Mouse (Mus musculus): ENCODE measurements around the gene Zfp597. TPM values are rescaled to one million over a fixed set of nuclear protein-coding genes. Genes with fewer than 3 reads are reported as not detected.
A peak's percentile ranks its signal among the peaks of the same experiment; 100 is the strongest.
"Not testable (repeated sequence)": the region's sequence is repeated elsewhere in the genome, so short reads cannot be mapped to it uniquely, and the experiment has no call there.

The Zfp597 gene
- polyA plus RNA-seq, 1 experiment from 2014 or later, result 8.1 TPM

DNA sequence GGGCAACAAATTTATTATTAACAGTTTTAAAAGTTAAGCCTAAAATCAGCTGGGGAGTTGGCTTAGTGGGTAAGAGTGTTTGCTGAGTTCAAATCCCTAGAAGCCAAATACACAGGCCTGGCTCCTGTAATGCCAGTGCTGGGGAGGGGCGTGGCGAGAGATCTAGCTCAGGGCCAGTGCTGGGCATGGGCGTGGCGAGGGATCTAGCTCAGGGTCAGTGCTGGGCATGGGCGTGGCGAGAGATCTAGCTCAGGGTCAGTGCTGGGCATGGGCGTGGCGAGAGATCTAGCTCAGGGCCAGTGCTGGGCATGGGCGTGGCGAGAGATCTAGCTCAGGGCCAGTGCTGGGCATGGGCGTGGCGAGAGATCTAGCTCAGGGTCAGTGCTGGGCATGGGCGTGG is 33.1 kb downstream of the Zfp597 start:
- H3K27ac ChIP-seq (ENCODE audit: low read length); ATAC-seq (ENCODE audit: insufficient number of reproducible peaks, insufficient read depth, low FRiP score, low read depth): not testable (repeated sequence)
- 76% methylated on average over 13 of the region's 13 CpGs for WGBS

DNA sequence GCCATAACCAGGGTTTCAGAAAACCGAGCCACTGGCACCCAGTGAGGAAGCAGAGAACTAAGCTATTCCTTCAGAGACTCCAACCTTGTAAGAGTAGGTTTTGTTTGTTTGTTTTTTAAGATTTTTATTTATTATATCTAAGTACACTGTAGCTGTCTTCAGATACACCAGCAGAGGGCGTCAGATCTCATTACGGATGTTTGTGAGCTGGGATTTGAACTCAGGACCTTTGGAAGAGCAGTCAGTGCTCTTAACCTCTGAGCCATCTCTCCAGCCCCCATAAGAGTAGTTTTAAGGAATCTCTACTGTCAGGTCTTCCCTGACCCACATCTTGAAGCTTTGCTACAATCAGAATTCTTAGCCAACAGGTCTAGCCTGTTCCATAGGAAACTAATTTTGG is 35.9 kb downstream of the Zfp597 start:
- no peak overlapping the region for H3K9ac ChIP-seq (replicated peaks; ENCODE audit: low read depth, low read length)
- no peaks in the 10 kb centered on the region for H3K9me3 ChIP-seq (ENCODE audit: control insufficient read depth, low read depth, low read length)
- no peak overlapping the region for H3K4me3 ChIP-seq (ENCODE audit: low read depth, low read length)
- H3K36me3 ChIP-seq (ENCODE audit: control insufficient read depth, insufficient read depth, low read length), result no peaks in the 10 kb centered on the region
- no peaks in the 10 kb centered on the region for H3K27me3 ChIP-seq (ENCODE audit: control insufficient read depth, insufficient read depth, low read length)
- H3K4me2 ChIP-seq (replicated peaks; ENCODE audit: low read depth, low read length), result no peak overlapping the region
- no peaks in the 10 kb centered on the region for H3K4me1 ChIP-seq (ENCODE audit: control insufficient read depth, insufficient read depth, low read length)
- ATAC-seq (ENCODE audit: insufficient number of reproducible peaks, insufficient read depth, low FRiP score, low read depth), result no peak
- no peak overlapping the region for H3K27ac ChIP-seq (ENCODE audit: low read length)
- WGBS, result 70% methylated on average over 3 of the region's 3 CpGs

More for the DNA sequence above, 33.1 kb downstream of the Zfp597 start:
- not testable (repeated sequence) for H3K9me3 ChIP-seq (ENCODE audit: control insufficient read depth, low read depth, low read length); H3K36me3 ChIP-seq (ENCODE audit: control insufficient read depth, insufficient read depth, low read length); H3K4me1 ChIP-seq (ENCODE audit: control insufficient read depth, insufficient read depth, low read length); H3K4me2 ChIP-seq (replicated peaks; ENCODE audit: low read depth, low read length); H3K27me3 ChIP-seq (ENCODE audit: control insufficient read depth, insufficient read depth, low read length); H3K9ac ChIP-seq (replicated peaks; ENCODE audit: low read depth, low read length); H3K4me3 ChIP-seq (ENCODE audit: low read depth, low read length)

DNA sequence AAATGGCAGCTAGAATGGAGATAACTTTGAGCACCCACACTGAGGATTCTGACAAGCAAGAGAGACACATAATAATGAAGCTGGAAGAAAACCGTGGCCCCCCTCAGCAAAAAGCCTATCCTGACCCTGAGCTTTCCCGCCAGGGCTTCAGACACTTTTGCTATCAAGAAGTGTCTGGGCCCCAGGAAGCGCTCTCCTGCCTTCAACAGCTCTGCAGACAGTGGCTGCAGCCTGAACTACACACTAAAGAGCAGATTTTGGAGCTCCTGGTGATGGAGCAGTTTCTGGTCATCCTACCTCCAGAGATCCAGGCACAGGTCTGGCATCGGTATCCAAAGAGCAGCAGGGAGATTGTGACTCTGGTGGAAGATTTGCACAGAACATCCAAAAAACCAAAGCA is 36.5 kb downstream of the Zfp597 start:
- Histone ChIP-seq H3K9me3 (ENCODE audit: control insufficient read depth, low read depth, low read length) (no peaks in the 10 kb centered on the region), H3K4me1 (ENCODE audit: control insufficient read depth, insufficient read depth, low read length) (no peaks in the 10 kb centered on the region), H3K4me2 (replicated peaks; ENCODE audit: low read depth, low read length) (peak overlapping the region; percentile 75), H3K27ac (ENCODE audit: low read length) (no peak overlapping the region), H3K4me3 (ENCODE audit: low read depth, low read length) (peak overlapping the region; percentile 59), H3K27me3 (ENCODE audit: control insufficient read depth, insufficient read depth, low read length) (no peaks in the 10 kb centered on the region), H3K9ac (replicated peaks; ENCODE audit: low read depth, low read length) (0 out of 2 replicates have a peak overlapping the region, but pooled peaks have one; percentile 57), H3K36me3 (ENCODE audit: control insufficient read depth, insufficient read depth, low read length) (no peaks in the 10 kb centered on the region)
- 70% methylated on average over 4 of the region's 4 CpGs for WGBS
- no peak for ATAC-seq (ENCODE audit: insufficient number of reproducible peaks, insufficient read depth, low FRiP score, low read depth)

DNA sequence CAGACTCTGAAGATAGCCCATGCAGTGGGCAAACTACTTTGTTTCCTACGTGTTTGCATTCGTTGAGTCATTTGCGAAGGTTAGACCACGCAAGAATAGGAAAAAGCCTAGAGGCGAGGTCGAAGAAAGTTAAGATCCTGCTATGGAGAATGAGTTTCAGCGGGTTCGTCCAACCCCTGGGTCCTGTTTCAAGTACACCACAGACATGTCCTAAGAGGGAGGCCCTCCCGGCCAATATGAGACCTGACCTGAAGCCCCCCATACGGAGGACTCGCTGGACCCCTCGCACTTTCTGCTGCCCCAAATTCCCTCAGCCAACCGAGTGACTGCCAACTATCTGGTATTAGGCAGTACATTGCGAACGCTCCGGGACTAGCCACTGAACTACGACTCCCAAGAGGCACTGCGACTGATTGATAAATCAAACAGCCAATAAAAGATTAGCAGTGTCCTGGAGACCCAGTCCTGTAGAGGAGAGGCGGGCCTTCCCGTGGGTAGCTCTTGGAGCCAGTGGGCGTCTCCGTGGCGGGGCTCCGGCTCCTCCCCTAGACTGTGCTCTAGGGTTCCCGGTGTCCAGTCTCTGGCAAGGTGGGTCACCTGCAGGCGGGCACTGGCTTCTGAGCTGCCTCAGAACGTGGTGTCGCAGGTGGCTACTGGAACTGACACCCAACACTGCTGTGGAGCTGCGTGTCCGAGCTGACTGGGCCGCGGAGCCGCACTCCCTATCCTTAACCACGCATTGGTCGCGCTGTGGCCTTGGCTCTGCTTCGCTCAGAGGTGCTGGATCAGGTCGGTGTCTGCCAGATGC is 37.4 kb downstream of the Zfp597 start, which contains the start of gene Zfp174:
Gene Zfp174, plus strand, starts transcription at position 558 of the 808 bp plus-strand sequence.
- H3K4me3 ChIP-seq (ENCODE audit: low read depth, low read length), result peak within 1 kb of the TSS; percentile 59
- peak within 1 kb of the TSS; percentile 75 for H3K4me2 ChIP-seq (replicated peaks; ENCODE audit: low read depth, low read length)
- no peaks in the 10 kb centered on the region for H3K4me1 ChIP-seq (ENCODE audit: control insufficient read depth, insufficient read depth, low read length)
- no peaks in the 10 kb centered on the region for H3K27me3 ChIP-seq (ENCODE audit: control insufficient read depth, insufficient read depth, low read length)
- no peaks in the 10 kb centered on the region for H3K36me3 ChIP-seq (ENCODE audit: control insufficient read depth, insufficient read depth, low read length)
- peak within 1 kb of the TSS; percentile 57 for H3K9ac ChIP-seq (replicated peaks; ENCODE audit: low read depth, low read length)
- H3K9me3 ChIP-seq (ENCODE audit: control insufficient read depth, low read depth, low read length), result no peaks in the 10 kb centered on the region
- WGBS, result 3% methylated on average over 38 of the region's 38 CpGs
- peak; percentile 100 for ATAC-seq (ENCODE audit: insufficient number of reproducible peaks, insufficient read depth, low FRiP score, low read depth)
- H3K27ac ChIP-seq (ENCODE audit: low read length), result no peak within 1 kb of the TSS

DNA sequence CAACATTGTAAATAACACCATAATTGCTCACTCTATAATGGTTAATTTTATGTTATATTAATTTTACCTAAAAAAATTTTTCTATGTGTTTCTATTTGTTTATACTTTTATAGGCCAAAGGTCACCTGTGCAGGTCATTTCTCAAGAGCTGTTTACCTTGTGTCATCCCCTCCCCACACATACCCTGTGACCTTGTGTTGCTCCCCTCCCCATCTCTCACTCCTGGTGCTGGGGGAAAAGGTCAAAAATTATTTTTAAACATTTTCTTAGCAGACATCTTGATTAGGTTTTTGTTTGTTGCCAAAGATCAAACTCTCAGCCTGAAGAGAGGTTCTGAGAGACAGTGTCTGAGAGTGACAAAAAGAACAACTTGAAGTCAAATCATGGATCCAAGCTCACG is 40.6 kb downstream of the Zfp597 start:
- H3K9ac ChIP-seq (replicated peaks; ENCODE audit: low read depth, low read length), result no peak overlapping the region
- 54% methylated on average over 1 of the region's 1 CpGs for WGBS
- no peak overlapping the region for H3K4me3 ChIP-seq (ENCODE audit: low read depth, low read length)
- H3K27me3 ChIP-seq (ENCODE audit: control insufficient read depth, insufficient read depth, low read length), result no peaks in the 10 kb centered on the region
- H3K9me3 ChIP-seq (ENCODE audit: control insufficient read depth, low read depth, low read length), result no peaks in the 10 kb centered on the region
- no peaks in the 10 kb centered on the region for H3K36me3 ChIP-seq (ENCODE audit: control insufficient read depth, insufficient read depth, low read length)
- no peak for ATAC-seq (ENCODE audit: insufficient number of reproducible peaks, insufficient read depth, low FRiP score, low read depth)
- H3K4me1 ChIP-seq (ENCODE audit: control insufficient read depth, insufficient read depth, low read length), result no peaks in the 10 kb centered on the region
- H3K27ac ChIP-seq (ENCODE audit: low read length), result no peak overlapping the region
- no peak overlapping the region for H3K4me2 ChIP-seq (replicated peaks; ENCODE audit: low read depth, low read length)

DNA sequence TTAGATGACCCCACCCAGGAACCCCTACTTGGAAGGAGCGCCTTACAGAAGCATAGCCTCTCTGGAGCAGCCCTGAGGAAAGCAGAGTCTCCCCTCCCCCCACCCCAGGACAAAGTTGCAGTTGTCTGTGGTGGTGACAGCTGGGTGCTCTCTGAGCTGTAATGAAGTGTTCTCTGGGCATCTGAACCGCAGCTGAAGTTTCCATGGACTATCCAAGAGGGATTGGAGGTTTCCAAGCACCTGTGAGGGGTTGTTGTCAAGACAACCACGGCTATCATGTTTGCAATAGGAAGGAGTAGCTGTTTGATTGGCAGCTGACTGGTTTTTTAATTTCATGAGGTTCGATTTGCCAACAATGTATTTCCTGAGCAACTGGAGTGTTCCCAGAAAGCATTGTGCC is 41.4 kb downstream of the Zfp597 start:
- Histone ChIP-seq H3K9me3 (ENCODE audit: control insufficient read depth, low read depth, low read length) (no peaks in the 10 kb centered on the region), H3K36me3 (ENCODE audit: control insufficient read depth, insufficient read depth, low read length) (no peaks in the 10 kb centered on the region), H3K9ac (replicated peaks; ENCODE audit: low read depth, low read length) (no peak overlapping the region), H3K4me3 (ENCODE audit: low read depth, low read length) (no peak overlapping the region), H3K27me3 (ENCODE audit: control insufficient read depth, insufficient read depth, low read length) (no peaks in the 10 kb centered on the region), H3K27ac (ENCODE audit: low read length) (no peak overlapping the region), H3K4me2 (replicated peaks; ENCODE audit: low read depth, low read length) (no peak overlapping the region), H3K4me1 (ENCODE audit: control insufficient read depth, insufficient read depth, low read length) (no peaks in the 10 kb centered on the region)
- ATAC-seq (ENCODE audit: insufficient number of reproducible peaks, insufficient read depth, low FRiP score, low read depth), result no peak
- 33% methylated on average over 4 of the region's 4 CpGs for WGBS

DNA sequence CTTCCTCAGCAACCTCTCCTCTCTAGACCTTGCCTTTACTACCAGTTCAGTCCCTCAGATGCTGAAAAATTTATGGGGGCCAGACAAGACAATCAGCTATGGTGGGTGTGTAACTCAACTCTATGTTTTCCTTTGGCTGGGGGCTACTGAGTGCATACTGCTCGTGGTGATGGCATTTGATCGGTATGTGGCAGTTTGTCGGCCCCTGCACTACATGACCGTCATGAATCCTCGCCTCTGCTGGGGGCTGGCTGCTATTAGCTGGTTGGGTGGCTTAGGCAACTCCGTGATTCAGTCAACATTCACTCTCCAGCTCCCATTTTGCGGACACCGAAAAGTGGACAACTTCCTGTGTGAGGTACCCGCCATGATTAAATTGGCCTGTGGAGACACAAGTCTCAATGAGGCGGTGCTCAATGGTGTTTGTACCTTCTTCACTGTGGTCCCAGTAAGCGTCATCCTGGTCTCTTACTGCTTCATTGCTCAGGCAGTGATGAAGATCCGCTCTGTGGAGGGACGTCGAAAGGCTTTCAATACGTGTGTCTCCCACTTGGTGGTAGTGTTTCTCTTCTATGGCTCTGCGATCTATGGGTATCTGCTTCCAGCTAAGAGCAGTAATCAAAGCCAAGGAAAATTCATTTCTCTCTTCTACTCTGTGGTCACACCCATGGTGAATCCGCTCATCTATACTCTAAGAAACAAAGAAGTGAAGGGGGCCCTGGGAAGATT is 45.0 kb downstream of the Zfp597 start:
- Histone ChIP-seq H3K27me3 (ENCODE audit: control insufficient read depth, insufficient read depth, low read length) (no peaks in the 10 kb centered on the region), H3K9ac (replicated peaks; ENCODE audit: low read depth, low read length) (no peak overlapping the region), H3K4me1 (ENCODE audit: control insufficient read depth, insufficient read depth, low read length) (no peaks in the 10 kb centered on the region), H3K36me3 (ENCODE audit: control insufficient read depth, insufficient read depth, low read length) (no peaks in the 10 kb centered on the region), H3K27ac (ENCODE audit: low read length) (no peak overlapping the region), H3K4me3 (ENCODE audit: low read depth, low read length) (no peak overlapping the region), H3K9me3 (ENCODE audit: control insufficient read depth, low read depth, low read length) (no peaks in the 10 kb centered on the region), H3K4me2 (replicated peaks; ENCODE audit: low read depth, low read length) (no peak overlapping the region)
- WGBS, result 57% methylated on average over 17 of the region's 17 CpGs
- no peak for ATAC-seq (ENCODE audit: insufficient number of reproducible peaks, insufficient read depth, low FRiP score, low read depth)

DNA sequence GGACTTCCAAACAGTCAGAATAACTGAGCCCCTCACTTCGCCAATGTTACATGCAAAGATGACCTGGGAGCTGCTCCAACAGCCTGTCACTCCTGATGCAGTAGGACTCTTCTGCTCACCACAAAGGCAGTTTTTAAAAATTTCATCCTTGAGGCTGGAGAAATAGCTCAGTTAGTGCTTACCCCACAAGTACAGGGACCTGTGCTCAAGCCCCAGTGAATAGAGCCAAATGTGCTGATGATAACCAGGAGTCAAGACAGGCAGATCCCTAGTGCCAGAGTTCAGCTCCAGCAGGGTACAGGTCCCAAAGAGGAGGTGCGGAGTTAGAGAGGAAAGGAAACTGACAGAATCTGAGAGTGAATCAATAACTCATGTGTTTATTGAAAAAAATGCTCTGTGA is 48.9 kb downstream of the Zfp597 start:
- Histone ChIP-seq H3K4me1 (ENCODE audit: control insufficient read depth, insufficient read depth, low read length) (no peaks in the 10 kb centered on the region), H3K9ac (replicated peaks; ENCODE audit: low read depth, low read length) (no peak overlapping the region), H3K4me2 (replicated peaks; ENCODE audit: low read depth, low read length) (no peak overlapping the region), H3K36me3 (ENCODE audit: control insufficient read depth, insufficient read depth, low read length) (no peaks in the 10 kb centered on the region), H3K4me3 (ENCODE audit: low read depth, low read length) (no peak overlapping the region), H3K27me3 (ENCODE audit: control insufficient read depth, insufficient read depth, low read length) (no peaks in the 10 kb centered on the region), H3K27ac (ENCODE audit: low read length) (no peak overlapping the region), H3K9me3 (ENCODE audit: control insufficient read depth, low read depth, low read length) (no peaks in the 10 kb centered on the region)
- WGBS, result 72% methylated on average over 2 of the region's 2 CpGs
- ATAC-seq (ENCODE audit: insufficient number of reproducible peaks, insufficient read depth, low FRiP score, low read depth), result no peak

Measured in stomach, embryonic 14.5 days (tissue).